Mouse (Mus musculus) left cerebral cortex, adult 8-10 months (tissue): ENCODE measurements around the gene Rnf182. TPM values are rescaled to one million over a fixed set of nuclear protein-coding genes. Genes with fewer than 3 reads are reported as not detected.

Experiments used
- DNase-seq, 2 experiments: peaks; one replicate each; pipeline ENCODE4 v3.0.0; 2022; ENCODE audit warnings: low spot score in 2 of 2
- total RNA-seq, 4 experiments: library from RNA; stranded (reverse); gene quantifications; 2 replicates each; pipeline ENCODE4 v1.2.4; 2022

The Rnf182 gene
- total RNA-seq, 4 experiments from 2014 or later, result 6.6 to 7.9 (median 7.1) TPM

GRCm38 (mm10) chr13:43612040-43612439 is 3.5 kb upstream of the Rnf182 start:
- DNase-seq, result no peak

- DNase-seq, result no peak
Observed at GRCm38 (mm10) chr13:43614667-43615066, 843 bp upstream of the Rnf182 start.

- DNase-seq, result no peak
Observed at GRCm38 (mm10) chr13:43615194-43615576, 325 bp upstream of the Rnf182 start.

GRCm38 (mm10) chr13:43616551-43616950 is 1.0 kb downstream of the Rnf182 start:
- no peak for DNase-seq

- no peak for DNase-seq
Observed at GRCm38 (mm10) chr13:43619550-43620175, 4.2 kb downstream of the Rnf182 start.

- DNase-seq, result no peak
Observed at GRCm38 (mm10) chr13:43627922-43628321, 12.4 kb downstream of the Rnf182 start.

- no peak for DNase-seq
Observed at GRCm38 (mm10) chr13:43629785-43630184, 14.3 kb downstream of the Rnf182 start.

- no peak for DNase-seq
Observed at GRCm38 (mm10) chr13:43631266-43631665, 15.8 kb downstream of the Rnf182 start.

- no peak for DNase-seq
Observed at GRCm38 (mm10) chr13:43633024-43633423, 17.5 kb downstream of the Rnf182 start.

- peak in 1 of 2 experiments; percentile 62 for DNase-seq
Observed at GRCm38 (mm10) chr13:43637720-43638119, 22.2 kb downstream of the Rnf182 start.

GRCm38 (mm10) chr13:43644991-43645390 is 29.5 kb downstream of the Rnf182 start:
- DNase-seq, result no peak

- no peak for DNase-seq
Observed at GRCm38 (mm10) chr13:43648556-43648955, 33.0 kb downstream of the Rnf182 start.

- no peak for DNase-seq
Observed at GRCm38 (mm10) chr13:43651277-43651676, 35.8 kb downstream of the Rnf182 start.

- no peak for DNase-seq
Observed at GRCm38 (mm10) chr13:43654091-43654490, 38.6 kb downstream of the Rnf182 start.

GRCm38 (mm10) chr13:43663225-43663624 is 47.7 kb downstream of the Rnf182 start:
- no peak for DNase-seq

- no peak for DNase-seq
Observed at GRCm38 (mm10) chr13:43666130-43666529, 50.6 kb downstream of the Rnf182 start.

- DNase-seq, result no peak
Observed at GRCm38 (mm10) chr13:43666920-43667319, 51.4 kb downstream of the Rnf182 start.

GRCm38 (mm10) chr13:43677159-43677882 is 61.8 kb downstream of the Rnf182 start:
- no peak for DNase-seq

- no peak for DNase-seq
Observed at GRCm38 (mm10) chr13:43677883-43678244, 62.4 kb downstream of the Rnf182 start.

GRCm38 (mm10) chr13:43684499-43684994 is 69.0 kb downstream of the Rnf182 start:
- peak in 1 of 2 experiments; percentile 57 for DNase-seq

GRCm38 (mm10) chr13:43688065-43688464 is 72.6 kb downstream of the Rnf182 start:
- no peak for DNase-seq

GRCm38 (mm10) chr13:43691755-43692154 is 76.2 kb downstream of the Rnf182 start:
- no peak for DNase-seq

GRCm38 (mm10) chr13:43695521-43695920 is 80.0 kb downstream of the Rnf182 start:
- no peak for DNase-seq
